Mouse (Mus musculus) hindbrain, embryonic 15.5 days (tissue): Measurements from ENCODE around the gene Slc4a1ap. TPM values are rescaled to one million over a fixed set of nuclear protein-coding genes. Genes with fewer than 3 reads are reported as not detected.
A peak's percentile ranks its signal among the peaks of the same experiment; 100 is the strongest.
"Not testable (repeated sequence)": the region's sequence is repeated elsewhere in the genome, so short reads cannot be mapped to it uniquely, and the experiment has no call there.

Experiments used
- ATAC-seq: fragments of 200-750 bp; cut with Nextera tagmentation; 2 replicates; pipeline ENCODE4 v1.8.0; 2017; ENCODE audit warnings: low read depth, moderate number of reproducible peaks, moderate TSS enrichment; ENCODE audit not compliant: low FRiP score
- H3K27ac ChIP-seq: fragments of 300-500 bp; sonication (generic); replicated peaks from 2 replicates; pipeline ENCODE4 v1.5.1; 2015; ENCODE audit warnings: mild to moderate bottlenecking, inconsistent platforms
- H3K27me3 ChIP-seq: fragments of 300-500 bp; sonication (generic); 2 replicates; pipeline ENCODE4 v1.6.1; 2015; ENCODE audit warnings: control low read depth, inconsistent platforms
- H3K36me3 ChIP-seq: fragments of 300-500 bp; sonication (generic); 2 replicates; pipeline ENCODE4 v1.6.1; 2015; ENCODE audit warnings: control low read depth, inconsistent platforms
- H3K4me1 ChIP-seq: fragments of 300-500 bp; sonication (generic); replicated peaks from 2 replicates; pipeline ENCODE4 v1.6.1; 2015; ENCODE audit warnings: control low read depth, inconsistent platforms
- H3K4me2 ChIP-seq: fragments of 300-500 bp; sonication (generic); 2 replicates; pipeline ENCODE4 v1.6.1; 2015; ENCODE audit warnings: moderate library complexity, mild to moderate bottlenecking, inconsistent platforms
- H3K4me3 ChIP-seq: fragments of 300-500 bp; sonication (generic); 2 replicates; pipeline ENCODE4 v1.5.1; 2015; ENCODE audit warnings: mild to moderate bottlenecking, inconsistent platforms
- H3K9ac ChIP-seq: fragments of 300-500 bp; sonication (generic); 2 replicates; pipeline ENCODE4 v1.6.1; 2015; ENCODE audit warnings: inconsistent platforms
- H3K9me3 ChIP-seq: fragments of 300-500 bp; sonication (generic); 2 replicates; pipeline ENCODE4 v1.6.1; 2016; ENCODE audit warnings: control low read depth, inconsistent platforms
- WGBS: fragments of 180-500 bp; shearing (Covaris S2); methylation state at CpG from one replicate; pipeline ENCODE4 v1.1.7; 2015; 5-methylcytosine and 5-hydroxymethylcytosine counted together
- polyA plus RNA-seq: library from polyadenylated mRNA; unstranded; fragments of >200 nt; fragmentation: Nextera tagmentation; extraction: Ambion mirVana; gene quantifications from 2 replicates; pipeline ENCODE4 v1.2.1, GENCODE M21; 2015

Gene Slc4a1ap
- polyA plus RNA-seq, 1 experiment from 2014 or later, result 32.0 TPM

- no peak for ATAC-seq
- Histone ChIP-seq H3K27ac (no peak overlapping the region), H3K9ac (0 out of 2 replicates have a peak overlapping the region, but pooled peaks have one; percentile 9), H3K4me3 (0 out of 2 replicates have a peak overlapping the region, but pooled peaks have one; percentile 1), H3K36me3 (no peaks in the 10 kb centered on the region), H3K27me3 (no peaks in the 10 kb centered on the region), H3K4me2 (peak overlapping the region; percentile 42), H3K4me1 (peaks cover 7% of the 10 kb centered on the region), H3K9me3 (no peaks in the 10 kb centered on the region)
- WGBS, result 15% methylated on average over 20 of the region's 20 CpGs
Measured at GRCm38 (mm10) chr5:31571023-31571608, 44.3 kb downstream of the Slc4a1ap start.

GRCm38 (mm10) chr5:31573722-31574121, 46.9 kb downstream of the Slc4a1ap start:
- H3K4me2 ChIP-seq, result no peak overlapping the region
- H3K36me3 ChIP-seq, result no peaks in the 10 kb centered on the region
- no peak overlapping the region for H3K27ac ChIP-seq
- no peaks in the 10 kb centered on the region for H3K27me3 ChIP-seq
- WGBS, result 99% methylated on average over 3 of the region's 3 CpGs
- no peak overlapping the region for H3K4me3 ChIP-seq
- no peaks in the 10 kb centered on the region for H3K9me3 ChIP-seq
- H3K9ac ChIP-seq, result no peak overlapping the region
- no peak for ATAC-seq
- H3K4me1 ChIP-seq, result peaks cover 7% of the 10 kb centered on the region

- Histone ChIP-seq H3K4me3 (no peak overlapping the region), H3K9ac (no peak overlapping the region), H3K36me3 (no peaks in the 10 kb centered on the region), H3K27me3 (no peaks in the 10 kb centered on the region), H3K4me1 (no peaks in the 10 kb centered on the region), H3K4me2 (no peak overlapping the region), H3K27ac (no peak overlapping the region), H3K9me3 (no peaks in the 10 kb centered on the region)
- 48% methylated on average over 7 of the region's 7 CpGs for WGBS
- ATAC-seq, result peak; percentile 30; the same call in 1 of the 2 replicates
Measured at GRCm38 (mm10) chr5:31576539-31576975, 49.8 kb downstream of the Slc4a1ap start.

GRCm38 (mm10) chr5:31581263-31581662, 54.5 kb downstream of the Slc4a1ap start:
- WGBS, result 81% methylated on average over 6 of the region's 6 CpGs
- no peak overlapping the region for H3K27ac ChIP-seq
- no peak overlapping the region for H3K4me3 ChIP-seq
- ATAC-seq, result no peak
- H3K36me3 ChIP-seq, result no peaks in the 10 kb centered on the region
- no peaks in the 10 kb centered on the region for H3K4me1 ChIP-seq
- no peaks in the 10 kb centered on the region for H3K27me3 ChIP-seq
- no peak overlapping the region for H3K9ac ChIP-seq
- H3K4me2 ChIP-seq, result no peak overlapping the region
- no peaks in the 10 kb centered on the region for H3K9me3 ChIP-seq

- no peak overlapping the region for H3K27ac ChIP-seq
- no peak for ATAC-seq
- H3K4me3 ChIP-seq, result no peak overlapping the region
- 77% methylated on average over 3 of the region's 3 CpGs for WGBS
- no peaks in the 10 kb centered on the region for H3K36me3 ChIP-seq
- H3K27me3 ChIP-seq, result no peaks in the 10 kb centered on the region
- no peaks in the 10 kb centered on the region for H3K9me3 ChIP-seq
- no peak overlapping the region for H3K9ac ChIP-seq
- no peak overlapping the region for H3K4me2 ChIP-seq
- no peaks in the 10 kb centered on the region for H3K4me1 ChIP-seq
Measured at GRCm38 (mm10) chr5:31581932-31582331, 55.1 kb downstream of the Slc4a1ap start.

- H3K9ac ChIP-seq, result no peak overlapping the region
- no peak overlapping the region for H3K27ac ChIP-seq
- H3K9me3 ChIP-seq, result no peaks in the 10 kb centered on the region
- H3K27me3 ChIP-seq, result no peaks in the 10 kb centered on the region
- ATAC-seq, result no peak
- no peak overlapping the region for H3K4me2 ChIP-seq
- no peak overlapping the region for H3K4me3 ChIP-seq
- WGBS, result 82% methylated on average over 2 of the region's 2 CpGs
- no peaks in the 10 kb centered on the region for H3K36me3 ChIP-seq
- no peaks in the 10 kb centered on the region for H3K4me1 ChIP-seq
Measured at GRCm38 (mm10) chr5:31583261-31583660, 56.5 kb downstream of the Slc4a1ap start.

GRCm38 (mm10) chr5:31585526-31585925, 58.7 kb downstream of the Slc4a1ap start:
- ATAC-seq, result no peak
- Histone ChIP-seq H3K9me3 (no peaks in the 10 kb centered on the region), H3K36me3 (no peaks in the 10 kb centered on the region), H3K27ac (no peak overlapping the region), H3K4me3 (no peak overlapping the region), H3K9ac (no peak overlapping the region), H3K27me3 (no peaks in the 10 kb centered on the region), H3K4me1 (0 out of 2 replicates have a peak, but pooled peaks cover 5% of the 10 kb centered on the region), H3K4me2 (no peak overlapping the region)
- WGBS, result 94% methylated on average over 4 of the region's 4 CpGs

GRCm38 (mm10) chr5:31588016-31588415, 61.2 kb downstream of the Slc4a1ap start:
- no peak for ATAC-seq
- Histone ChIP-seq H3K27me3 (no peaks in the 10 kb centered on the region), H3K9ac (no peak overlapping the region), H3K4me2 (no peak overlapping the region), H3K9me3 (no peaks in the 10 kb centered on the region), H3K4me3 (no peak overlapping the region), H3K36me3 (no peaks in the 10 kb centered on the region), H3K4me1 (0 out of 2 replicates have a peak, but pooled peaks cover 5% of the 10 kb centered on the region), H3K27ac (no peak overlapping the region)
- 77% methylated on average over 2 of the region's 2 CpGs for WGBS

- H3K9me3 ChIP-seq, ATAC-seq, H3K9ac ChIP-seq, H3K27me3 ChIP-seq, H3K4me3 ChIP-seq, H3K27ac ChIP-seq, H3K4me2 ChIP-seq, H3K36me3 ChIP-seq, H3K4me1 ChIP-seq: not testable (repeated sequence)
- 86% methylated on average over 8 of the region's 8 CpGs for WGBS
Measured at GRCm38 (mm10) chr5:31588672-31589071, 61.9 kb downstream of the Slc4a1ap start.

- H3K4me3 ChIP-seq, result no peak overlapping the region
- 0 out of 2 replicates have a peak, but pooled peaks cover 5% of the 10 kb centered on the region for H3K4me1 ChIP-seq
- no peaks in the 10 kb centered on the region for H3K9me3 ChIP-seq
- H3K36me3 ChIP-seq, result no peaks in the 10 kb centered on the region
- H3K9ac ChIP-seq, result no peak overlapping the region
- H3K27ac ChIP-seq, result no peak overlapping the region
- 0 out of 2 replicates have a peak, but pooled peaks have one; percentile 42 for ATAC-seq
- H3K27me3 ChIP-seq, result no peaks in the 10 kb centered on the region
- WGBS, result 62% methylated on average over 14 of the region's 14 CpGs
- H3K4me2 ChIP-seq, result no peak overlapping the region
Measured at GRCm38 (mm10) chr5:31589711-31590319, 63.0 kb downstream of the Slc4a1ap start.

- no peak overlapping the region for H3K27ac ChIP-seq
- WGBS, result 91% methylated on average over 7 of the region's 7 CpGs
- no peak overlapping the region for H3K4me3 ChIP-seq
- no peak for ATAC-seq
- H3K4me1 ChIP-seq, result 0 out of 2 replicates have a peak, but pooled peaks cover 5% of the 10 kb centered on the region
- no peaks in the 10 kb centered on the region for H3K36me3 ChIP-seq
- H3K9ac ChIP-seq, result no peak overlapping the region
- no peaks in the 10 kb centered on the region; the same call in 1 of the 2 replicates for H3K27me3 ChIP-seq
- H3K9me3 ChIP-seq, result no peaks in the 10 kb centered on the region
- H3K4me2 ChIP-seq, result no peak overlapping the region
Measured at GRCm38 (mm10) chr5:31591122-31591521, 64.3 kb downstream of the Slc4a1ap start.

GRCm38 (mm10) chr5:31595868-31596267, 69.1 kb downstream of the Slc4a1ap start:
- no peak overlapping the region for H3K27ac ChIP-seq
- peak overlapping the region; percentile 66 for H3K4me2 ChIP-seq
- WGBS, result 56% methylated on average over 4 of the region's 4 CpGs
- no peak for ATAC-seq
- no peaks in the 10 kb centered on the region for H3K9me3 ChIP-seq
- H3K27me3 ChIP-seq, result no peaks in the 10 kb centered on the region; the same call in 1 of the 2 replicates
- H3K4me1 ChIP-seq, result peaks cover 9% of the 10 kb centered on the region
- H3K4me3 ChIP-seq, result no peak overlapping the region
- H3K9ac ChIP-seq, result no peak overlapping the region
- no peaks in the 10 kb centered on the region for H3K36me3 ChIP-seq
